In the genomic region with DNA sequence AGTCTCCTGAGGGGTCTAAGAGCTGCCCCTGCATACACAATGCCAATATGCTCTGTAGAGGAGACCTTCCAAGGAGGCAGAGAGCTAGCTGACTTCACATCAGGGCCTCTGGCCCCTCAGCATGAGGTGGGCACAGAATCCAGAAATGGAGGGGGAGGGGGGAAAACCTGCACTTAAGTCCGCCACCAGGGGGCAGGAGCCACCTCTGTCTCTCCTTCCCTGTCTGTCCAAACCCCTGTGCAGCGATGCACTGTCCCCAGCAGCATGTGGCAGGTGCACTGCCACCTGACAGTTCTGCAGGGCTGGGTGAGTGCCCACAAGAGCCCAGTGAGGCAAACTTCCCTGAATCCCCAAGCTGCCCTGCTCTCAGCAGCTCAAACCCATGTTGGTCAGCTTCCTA, we compare ENCODE assay signal across 8 mouse cellular contexts. TPM values are rescaled to one million over a fixed set of nuclear protein-coding genes. Genes with fewer than 3 reads are reported as not detected.
DNase-seq lines count a peak whose midpoint lies in the region; ATAC-seq and TF ChIP-seq lines count a peak whose summit lies in the region.

No protein-coding gene starts in this region.

- WGBS in hindbrain, postnatal 0 days = 0% methylated on average over 1 of the region's 2 CpGs
- WGBS in neural tube, embryonic 13.5 days = 5% methylated on average over 2 of the region's 2 CpGs

- H3K9ac ChIP-seq in hindbrain, postnatal 0 days (replicated peaks; ENCODE audit: low read length) = no peak overlapping the region
- no peak overlapping the region for H3K9ac ChIP-seq in neural tube, embryonic 13.5 days

- H3K36me3 ChIP-seq in hindbrain, postnatal 0 days (ENCODE audit: insufficient read depth, low read length) = no peaks in the 10 kb centered on the region
- H3K36me3 ChIP-seq in neural tube, embryonic 13.5 days = no peaks in the 10 kb centered on the region

- peak; percentile 65 for ATAC-seq in hindbrain, postnatal 0 days
- 0 out of 2 replicates have a peak, but pooled peaks have one; percentile 30 for ATAC-seq in neural tube, embryonic 13.5 days (ENCODE audit: low read depth)

- no peak overlapping the region for H3K4me2 ChIP-seq in hindbrain, postnatal 0 days (ENCODE audit: low read depth, low read length)
- no peak overlapping the region for H3K4me2 ChIP-seq in neural tube, embryonic 13.5 days

- no peaks in the 10 kb centered on the region for H3K4me1 ChIP-seq in hindbrain, postnatal 0 days (ENCODE audit: insufficient read depth, low read length)
- H3K4me1 ChIP-seq in neural tube, embryonic 13.5 days (replicated peaks) = no peaks in the 10 kb centered on the region

- H3K4me3 ChIP-seq in hindbrain, postnatal 0 days (ENCODE audit: low read length) = no peak overlapping the region
- no peak overlapping the region for H3K4me3 ChIP-seq in neural tube, embryonic 13.5 days

- H3K27me3 ChIP-seq in hindbrain, postnatal 0 days (ENCODE audit: insufficient read depth, low read length) = no peaks in the 10 kb centered on the region
- H3K27me3 ChIP-seq in neural tube, embryonic 13.5 days = no peaks in the 10 kb centered on the region

- no peaks in the 10 kb centered on the region for H3K9me3 ChIP-seq in hindbrain, postnatal 0 days (ENCODE audit: low read length)
- H3K9me3 ChIP-seq in neural tube, embryonic 13.5 days = 0 out of 2 replicates have a peak, but pooled peaks cover 3% of the 10 kb centered on the region

- DNase-seq in layer of hippocampus, adult 11-12 months (ENCODE audit: low spot score) = peak; percentile 41
- DNase-seq in layer of hippocampus, adult 9-10 months (ENCODE audit: low spot score) = no peak
- DNase-seq in MN1 (ENCODE audit: low spot score) (peak; percentile 65), liver (peak; percentile 68)
- DNase-seq in embryo, embryonic 10 days (ENCODE audit: low spot score) = peak; percentile 74
- peak; percentile 79 for DNase-seq in hindbrain, postnatal 0 days (ENCODE audit: low spot score)
- DNase-seq in thymus, postnatal 4 days = peak; percentile 81

- TF ChIP-seq CTCF in hindbrain, postnatal 0 days (IDR thresholded peaks at IDR 0.05; ENCODE audit: low read depth) = peak; percentile 90

- H3K27ac ChIP-seq in hindbrain, postnatal 0 days = no peak overlapping the region
- H3K27ac ChIP-seq in neural tube, embryonic 13.5 days (replicated peaks) = no peak overlapping the region

RNA-seq across cellular contexts. Expression of a gene that starts 39.0 kb away (rescaled TPM):
- total RNA-seq in hindbrain, postnatal 0 days (2014; rRNA removed) = 0.84 TPM in 1 of 2 replicates, not detected in the other
- polyA plus RNA-seq in hindbrain, postnatal 0 days (2015; fragmentation: Nextera tagmentation; extraction: Ambion mirVana) = 0.55 and 0.58 TPM in 2 replicates
- polyA plus RNA-seq in neural tube, embryonic 13.5 days (2015; fragmentation: Nextera tagmentation; extraction: Ambion mirVana) = 0.38 and 0.59 TPM in 2 replicates

RNA-seq across cellular contexts. Expression of a gene that starts 39.3 kb away (rescaled TPM):
- total RNA-seq in hindbrain, postnatal 0 days (2014; rRNA removed) = 18.6 and 30.0 TPM in 2 replicates
- 32.5 and 38.9 TPM in 2 replicates for polyA plus RNA-seq in hindbrain, postnatal 0 days (2015; fragmentation: Nextera tagmentation; extraction: Ambion mirVana)
- polyA plus RNA-seq in neural tube, embryonic 13.5 days (2015; fragmentation: Nextera tagmentation; extraction: Ambion mirVana) = 33.1 and 40.4 TPM in 2 replicates
